Mouse (Mus musculus) ES-Bruce4 (cell line): ENCODE data around the gene Hnrnpk. TPM values are rescaled to one million over a fixed set of nuclear protein-coding genes. Genes with fewer than 3 reads are reported as not detected.
"Not testable (repeated sequence)": the region's sequence is repeated elsewhere in the genome, so short reads cannot be mapped to it uniquely, and the experiment has no call there.

Experiments
- H3K27ac ChIP-seq: 2 replicates; pipeline ENCODE4 v1.5.1; 2012; ENCODE audit warnings: low read length, inconsistent platforms; ENCODE audit not compliant: insufficient read depth
- H3K27me3 ChIP-seq: 2 replicates; pipeline ENCODE4 v1.6.1; 2012; ENCODE audit warnings: mild to moderate bottlenecking, low read length, inconsistent platforms; ENCODE audit not compliant: control insufficient read depth, poor library complexity, insufficient read depth, severe bottlenecking
- H3K36me3 ChIP-seq: 2 replicates; pipeline ENCODE4 v1.6.1; 2012; ENCODE audit warnings: inconsistent platforms, mild to moderate bottlenecking, low read length, moderate library complexity; ENCODE audit not compliant: control insufficient read depth, poor library complexity, insufficient read depth, severe bottlenecking
- H3K4me1 ChIP-seq: one replicate; pipeline ENCODE4 v1.8.1; 2011; ENCODE audit warnings: low read length; ENCODE audit not compliant: control insufficient read depth, insufficient read depth
- H3K4me3 ChIP-seq: 2 replicates; pipeline ENCODE4 v1.5.1; 2011; ENCODE audit warnings: low read depth, mild to moderate bottlenecking, low read length
- H3K9ac ChIP-seq: 2 replicates; pipeline ENCODE4 v1.6.1; 2012; ENCODE audit warnings: low read depth, mild to moderate bottlenecking, inconsistent platforms; ENCODE audit not compliant: poor library complexity, severe bottlenecking
- H3K9me3 ChIP-seq: replicated peaks from 2 replicates; pipeline ENCODE4 v1.6.1; 2012; ENCODE audit warnings: mild to moderate bottlenecking, low read length, inconsistent platforms; ENCODE audit not compliant: control insufficient read depth, poor library complexity, insufficient read depth, severe bottlenecking
- CTCF ChIP-seq: IDR thresholded peaks from one replicate; pipeline ENCODE4 v1.8.1; 2011; ENCODE audit warnings: low read depth, low read length
- EP300 ChIP-seq: IDR thresholded peaks from 2 replicates; pipeline ENCODE4 v1.6.1; 2011; ENCODE audit warnings: low read depth, low read length; ENCODE audit not compliant: insufficient read depth
- POLR2A ChIP-seq: IDR thresholded peaks from one replicate; pipeline ENCODE4 v1.8.1; 2011; ENCODE audit warnings: low read length; ENCODE audit not compliant: insufficient read depth
- polyA plus RNA-seq: library from polyadenylated mRNA; stranded (reverse); fragments of >200 nt; gene quantifications from 2 replicates; pipeline ENCODE4 v1.2.4, GENCODE M21; 2011; ENCODE audit warnings: low read depth; ENCODE audit not compliant: missing spikeins, insufficient read depth, insufficient read length

The Hnrnpk gene
- polyA plus RNA-seq = 2,168 and 2,237 TPM in 2 replicates

GRCm38 (mm10) chr13:58403243-58403642 is at the start of gene Hnrnpk:
TSS of gene Hnrnpk (minus strand) at chr13:58403343.
- Histone ChIP-seq H3K36me3 (peaks cover 12% of the 10 kb centered on the region), H3K27ac (peak within 1 kb of the TSS; percentile 68), H3K9ac (peak within 1 kb of the TSS; percentile 96), H3K4me3 (peak within 1 kb of the TSS; percentile 90)
- H3K27me3 ChIP-seq, H3K9me3 ChIP-seq, H3K4me1 ChIP-seq: not testable (repeated sequence)

- H3K4me1 ChIP-seq = no peaks in the 10 kb centered on the region
- no peaks in the 10 kb centered on the region for H3K9me3 ChIP-seq
- H3K4me3 ChIP-seq = no peak overlapping the region
- H3K27ac ChIP-seq = no peak overlapping the region
- TF ChIP-seq POLR2A (no peak), CTCF (no peak), EP300 (no peak)
- H3K9ac ChIP-seq = no peak overlapping the region; the same call in 1 of the 2 replicates
- H3K27me3 ChIP-seq = no peaks in the 10 kb centered on the region
- no peaks in the 10 kb centered on the region for H3K36me3 ChIP-seq
Observed at GRCm38 (mm10) chr13:58452246-58452645, 49.1 kb upstream of the Hnrnpk start.

- Histone ChIP-seq H3K36me3 (no peaks in the 10 kb centered on the region), H3K4me3 (no peak overlapping the region), H3K27me3 (no peaks in the 10 kb centered on the region), H3K27ac (no peak overlapping the region), H3K9ac (no peak overlapping the region), H3K9me3 (no peaks in the 10 kb centered on the region), H3K4me1 (no peaks in the 10 kb centered on the region)
- no peak for TF ChIP-seq CTCF
Observed at GRCm38 (mm10) chr13:58450459-58451182, 47.5 kb upstream of the Hnrnpk start.

GRCm38 (mm10) chr13:58446541-58446940 is 43.4 kb upstream of the Hnrnpk start:
- H3K9me3 ChIP-seq = no peaks in the 10 kb centered on the region
- H3K27ac ChIP-seq = no peak overlapping the region
- H3K36me3 ChIP-seq = no peaks in the 10 kb centered on the region
- H3K4me3 ChIP-seq = no peak overlapping the region
- H3K27me3 ChIP-seq = no peaks in the 10 kb centered on the region
- H3K4me1 ChIP-seq = peaks cover 2% of the 10 kb centered on the region
- H3K9ac ChIP-seq = no peak overlapping the region
- TF ChIP-seq CTCF (no peak), EP300 (no peak), POLR2A (no peak)

- H3K36me3 ChIP-seq = no peaks in the 10 kb centered on the region
- peaks cover 2% of the 10 kb centered on the region for H3K4me1 ChIP-seq
- H3K27ac ChIP-seq = no peak overlapping the region
- no peaks in the 10 kb centered on the region for H3K9me3 ChIP-seq
- H3K27me3 ChIP-seq = no peaks in the 10 kb centered on the region
- H3K9ac ChIP-seq = no peak overlapping the region
- TF ChIP-seq EP300 (no peak), CTCF (no peak), POLR2A (no peak)
- H3K4me3 ChIP-seq = no peak overlapping the region
Observed at GRCm38 (mm10) chr13:58443787-58444186, 40.6 kb upstream of the Hnrnpk start.

- Histone ChIP-seq H3K27me3 (no peaks in the 10 kb centered on the region; the same call in 1 of the 2 replicates), H3K4me1 (peaks cover 2% of the 10 kb centered on the region), H3K9ac (no peak overlapping the region), H3K9me3 (no peaks in the 10 kb centered on the region), H3K36me3 (no peaks in the 10 kb centered on the region), H3K4me3 (no peak overlapping the region), H3K27ac (no peak overlapping the region)
- TF ChIP-seq POLR2A (no peak), CTCF (no peak), EP300 (no peak)
Observed at GRCm38 (mm10) chr13:58443326-58443725, 40.2 kb upstream of the Hnrnpk start.
